Mouse (Mus musculus): ENCODE measurements around the gene Tgfb1i1. TPM values are rescaled to one million over a fixed set of nuclear protein-coding genes. Genes with fewer than 3 reads are reported as not detected.

Tgfb1i1 gene
- total and polyA plus RNA-seq, 3 experiments: 0.36 TPM; not detected in 2

DNA sequence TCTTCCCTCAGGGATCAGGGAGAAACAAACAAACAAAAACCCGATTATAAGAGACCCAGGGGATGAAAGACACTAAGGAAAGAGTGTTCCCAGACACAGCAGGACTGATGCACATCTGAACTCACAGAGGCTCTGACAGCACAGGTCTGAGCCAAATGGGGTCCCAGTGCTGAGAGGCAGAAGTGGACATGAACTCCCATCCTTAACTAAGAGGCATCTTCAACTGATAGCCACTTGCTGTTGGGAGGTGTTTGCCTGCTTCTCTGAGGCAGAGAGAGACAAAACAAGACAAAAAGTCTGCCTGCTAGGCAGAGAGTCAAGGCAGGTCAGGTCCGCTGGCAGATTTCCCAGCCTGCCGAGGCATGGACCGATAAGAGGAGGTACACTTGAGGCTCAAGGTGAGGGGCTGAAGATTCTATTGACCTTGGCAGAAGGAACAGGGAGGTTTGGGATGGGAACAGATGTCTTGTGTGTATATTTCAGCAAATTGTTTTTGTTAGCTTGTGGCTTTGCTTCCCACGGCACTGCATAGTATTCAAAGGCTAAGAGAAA is 10.2 kb downstream of the Tgfb1i1 start:
- H3K27ac ChIP-seq (ENCODE audit: insufficient read depth, low read depth): no peak overlapping the region
- no peak overlapping the region for H3K4me3 ChIP-seq (replicated peaks in 1 of 3; ENCODE audit: low read depth in 2 of 3, low read length in 2 of 3, poor library complexity in 1 of 3)
- DNase-seq (ENCODE audit: extremely low read depth): no peak
- no peak overlapping the region for H3K4me2 ChIP-seq (ENCODE audit: insufficient read depth, low read depth, poor library complexity, severe bottlenecking)
- H3K4me1 ChIP-seq (ENCODE audit: control insufficient read depth in 1 of 2, insufficient read depth in 2 of 2): no peaks in the 10 kb centered on the region
- peaks cover 0 to 15% of the 10 kb centered on the region in 2 experiments for H3K36me3 ChIP-seq (replicated peaks in 1 of 2; ENCODE audit: control insufficient read depth in 1 of 2, insufficient read depth in 1 of 2, low read length in 1 of 2)
- peaks cover 12% of the 10 kb centered on the region for H3K27me3 ChIP-seq (replicated peaks)
- no peak overlapping the region for H3K9ac ChIP-seq (ENCODE audit: insufficient read depth, low read depth)
- H3K9me3 ChIP-seq (replicated peaks; ENCODE audit: low read length): no peaks in the 10 kb centered on the region
- dilution Hi-C loops (cut with MboI; ENCODE audit: extremely low pct_ligation_motif_present, extremely low pct_unique_long_range_greater_than_20kb, low sequenced_read_pairs) (no loop called here), in situ Hi-C loops (cut with MboI; ENCODE audit: low pct_ligation_motif_present, low pct_unique_long_range_greater_than_20kb, low sequenced_read_pairs) (no loop called here)
- no peak for TF ChIP-seq MAFK (IDR thresholded peaks at IDR 0.05; ENCODE audit: insufficient replicate concordance, low read length)
- no peak for TF ChIP-seq SIN3A (IDR thresholded peaks at IDR 0.05; ENCODE audit: low read length)
- no peak for TF ChIP-seq RCOR1 (conservative IDR thresholded peaks at IDR 0.05; ENCODE audit: low read depth, low read length)
- no peak for TF ChIP-seq MEF2A (IDR thresholded peaks at IDR 0.05; ENCODE audit: borderline replicate concordance, low read depth, low read length)
- no peak for TF ChIP-seq MXI1 (IDR thresholded peaks at IDR 0.05; ENCODE audit: low read depth, low read length)
- TF ChIP-seq JUND (conservative IDR thresholded peaks at IDR 0.05; ENCODE audit: low read depth, low read length): no peak
- TF ChIP-seq ELF1 (IDR thresholded peaks at IDR 0.05; ENCODE audit: low read depth, low read length): no peak
- TF ChIP-seq GABPA (IDR thresholded peaks at IDR 0.05; ENCODE audit: insufficient replicate concordance, low read depth, low read length): no peak
- no peak for TF ChIP-seq PAX5 (IDR thresholded peaks at IDR 0.05; ENCODE audit: low read length)
- no peak for TF ChIP-seq ZC3H11A (IDR thresholded peaks at IDR 0.05; ENCODE audit: low read depth, low read length)
- TF ChIP-seq MYC (IDR thresholded peaks at IDR 0.05; ENCODE audit: low read depth, low read length): no peak
- TF ChIP-seq NRF1 (IDR thresholded peaks at IDR 0.05; ENCODE audit: low read depth, low read length): no peak
- TF ChIP-seq POLR2AphosphoS2 (IDR thresholded peaks at IDR 0.05; ENCODE audit: low read depth, low read length): no peak
- no peak for TF ChIP-seq SMC3 (IDR thresholded peaks at IDR 0.05; ENCODE audit: low read depth, low read length)
- TF ChIP-seq MAZ (IDR thresholded peaks at IDR 0.05; ENCODE audit: low read depth, low read length): no peak
- TF ChIP-seq RAD21 (IDR thresholded peaks at IDR 0.05; ENCODE audit: low read depth, low read length): no peak
- no peak for TF ChIP-seq HCFC1 (IDR thresholded peaks at IDR 0.05; ENCODE audit: low read depth, low read length)
- TF ChIP-seq EP300 (IDR thresholded peaks at IDR 0.05; ENCODE audit: low read length): no peak
- no peak for TF ChIP-seq CTCF (conservative IDR thresholded peaks at IDR 0.05 in 1 of 2, IDR thresholded peaks at IDR 0.05 in 1 of 2; ENCODE audit: low read depth in 2 of 2, low read length in 2 of 2)
- H3K79me2 ChIP-seq (replicated peaks; ENCODE audit: control insufficient read depth, extremely low read depth, insufficient read depth, poor library complexity, severe bottlenecking): no peaks in the 10 kb centered on the region

DNA sequence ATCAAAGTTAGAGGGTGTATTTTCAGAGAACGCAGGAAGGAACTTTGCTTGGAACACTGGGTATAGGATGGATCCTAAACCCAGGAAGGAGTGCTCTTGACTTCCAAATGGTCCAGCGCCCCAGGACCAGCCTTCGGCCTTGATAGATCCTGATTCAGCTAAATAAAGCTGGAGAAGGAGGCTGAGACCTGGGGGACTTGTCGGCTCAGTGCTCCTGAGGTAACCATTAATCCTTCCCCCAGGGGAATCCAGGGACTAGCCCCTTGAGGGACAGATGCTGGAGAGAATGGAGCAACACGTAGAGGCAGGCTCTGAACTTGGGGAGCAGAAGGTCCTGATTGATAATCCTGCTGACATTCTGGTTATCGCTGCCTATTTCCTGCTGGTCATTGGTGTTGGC is 18.8 kb downstream of the Tgfb1i1 start, which contains the start of gene Slc5a2:
Gene Slc5a2 (plus strand): TSS at position 247 of the 400 bp plus-strand sequence.
- DNase-seq (ENCODE audit: extremely low read depth): no peak
- Histone ChIP-seq H3K36me3 (replicated peaks in 1 of 2; ENCODE audit: control insufficient read depth in 1 of 2, insufficient read depth in 1 of 2, low read length in 1 of 2) (peaks cover 0 to 4% of the 10 kb centered on the region in 2 experiments), H3K4me2 (ENCODE audit: insufficient read depth, low read depth, poor library complexity, severe bottlenecking) (no peak within 1 kb of the TSS), H3K27ac (ENCODE audit: insufficient read depth, low read depth) (no peak within 1 kb of the TSS), H3K4me1 (ENCODE audit: control insufficient read depth in 1 of 2, insufficient read depth in 2 of 2) (no peaks in the 10 kb centered on the region), H3K9me3 (replicated peaks; ENCODE audit: low read length) (no peaks in the 10 kb centered on the region), H3K9ac (ENCODE audit: insufficient read depth, low read depth) (no peak within 1 kb of the TSS), H3K27me3 (replicated peaks) (peaks cover 16% of the 10 kb centered on the region), H3K4me3 (replicated peaks in 1 of 3; ENCODE audit: low read depth in 2 of 3, low read length in 2 of 3, poor library complexity in 1 of 3) (no peak within 1 kb of the TSS), H3K79me2 (replicated peaks; ENCODE audit: control insufficient read depth, extremely low read depth, insufficient read depth, poor library complexity, severe bottlenecking) (no peaks in the 10 kb centered on the region)
- in situ Hi-C loops (cut with MboI; ENCODE audit: low pct_ligation_motif_present, low pct_unique_long_range_greater_than_20kb, low sequenced_read_pairs): no loop called here
- dilution Hi-C loops (cut with MboI; ENCODE audit: extremely low pct_ligation_motif_present, extremely low pct_unique_long_range_greater_than_20kb, low sequenced_read_pairs): no loop called here
- TF ChIP-seq ZNF384 (IDR thresholded peaks at IDR 0.05; ENCODE audit: low read depth, low read length): no peak
- TF ChIP-seq HCFC1 (IDR thresholded peaks at IDR 0.05; ENCODE audit: low read depth, low read length): no peak
- TF ChIP-seq EP300 (IDR thresholded peaks at IDR 0.05; ENCODE audit: low read length): no peak
- TF ChIP-seq TBP (conservative IDR thresholded peaks at IDR 0.05; ENCODE audit: low read depth, low read length): no peak
- no peak for TF ChIP-seq ZMIZ1 (IDR thresholded peaks at IDR 0.05; ENCODE audit: low read depth, low read length)
- no peak for TF ChIP-seq NRF1 (IDR thresholded peaks at IDR 0.05; ENCODE audit: low read depth, low read length)
- TF ChIP-seq USF1 (IDR thresholded peaks at IDR 0.05; ENCODE audit: low read depth, low read length): no peak
- no peak for TF ChIP-seq PAX5 (IDR thresholded peaks at IDR 0.05; ENCODE audit: low read length)
- TF ChIP-seq USF2 (conservative IDR thresholded peaks at IDR 0.05; ENCODE audit: low read depth, low read length): no peak
- no peak for TF ChIP-seq MEF2A (IDR thresholded peaks at IDR 0.05; ENCODE audit: borderline replicate concordance, low read depth, low read length)
- no peak for TF ChIP-seq ELF1 (IDR thresholded peaks at IDR 0.05; ENCODE audit: low read depth, low read length)
- no peak for TF ChIP-seq POLR2A (IDR thresholded peaks at IDR 0.05; ENCODE audit: low read depth, low read length)
- no peak for TF ChIP-seq ETS1 (conservative IDR thresholded peaks at IDR 0.05; ENCODE audit: low read depth, low read length)
- TF ChIP-seq KAT2A (IDR thresholded peaks at IDR 0.05; ENCODE audit: insufficient replicate concordance, low read length): no peak
- no peak for TF ChIP-seq MYC (IDR thresholded peaks at IDR 0.05; ENCODE audit: low read depth, low read length)
- no peak for TF ChIP-seq JUN (IDR thresholded peaks at IDR 0.05; ENCODE audit: insufficient read depth, low read depth, low read length)
- TF ChIP-seq SIN3A (IDR thresholded peaks at IDR 0.05; ENCODE audit: low read length): no peak
- no peak for TF ChIP-seq CHD2 (IDR thresholded peaks at IDR 0.05; ENCODE audit: low read length)
- TF ChIP-seq CTCF (conservative IDR thresholded peaks at IDR 0.05 in 1 of 2, IDR thresholded peaks at IDR 0.05 in 1 of 2; ENCODE audit: low read depth in 2 of 2, low read length in 2 of 2): no peak
- no peak for TF ChIP-seq GABPA (IDR thresholded peaks at IDR 0.05; ENCODE audit: insufficient replicate concordance, low read depth, low read length)

Data from CH12.LX (cell line).